Mouse (Mus musculus) urinary bladder, postnatal 25 days (tissue): ENCODE measurements around the gene Gm10203.
"Not testable (repeated sequence)": the region's sequence is repeated elsewhere in the genome, so short reads cannot be mapped to it uniquely, and the experiment has no call there.

Experiments used
- DNase-seq: peaks from one replicate; pipeline ENCODE4 v3.0.0; 2022; ENCODE audit warnings: low spot score

The Gm10203 gene

GRCm38 (mm10) chr6:149129870-149130269 is at the start of gene Gm10203:
Gm10203 (plus strand) TSS chr6:149130170.
- not testable (repeated sequence) for DNase-seq

GRCm38 (mm10) chr6:149092406-149092805 is 37.6 kb upstream of the Gm10203 start:
- DNase-seq = no peak

- DNase-seq = no peak
Observed at GRCm38 (mm10) chr6:149093465-149093864, 36.5 kb upstream of the Gm10203 start.

GRCm38 (mm10) chr6:149094555-149094954 is 35.4 kb upstream of the Gm10203 start:
- no peak for DNase-seq

GRCm38 (mm10) chr6:149095389-149095788 is 34.6 kb upstream of the Gm10203 start:
- no peak for DNase-seq

- DNase-seq = no peak
Observed at GRCm38 (mm10) chr6:149096233-149096632, 33.7 kb upstream of the Gm10203 start.

GRCm38 (mm10) chr6:149097276-149097675 is 32.7 kb upstream of the Gm10203 start:
- no peak for DNase-seq

GRCm38 (mm10) chr6:149098993-149099392 is 31.0 kb upstream of the Gm10203 start:
- no peak for DNase-seq

- peak; percentile 33 for DNase-seq
Observed at GRCm38 (mm10) chr6:149100174-149101075, 29.5 kb upstream of the Gm10203 start.

- DNase-seq = peak; percentile 80
Observed at GRCm38 (mm10) chr6:149101076-149101942, 28.7 kb upstream of the Gm10203 start, which contains the start of gene Dennd5b. Dennd5b (minus strand) TSS chr6:149101680.

GRCm38 (mm10) chr6:149101943-149102243 is 28.1 kb upstream of the Gm10203 start:
- no peak for DNase-seq

- DNase-seq = no peak
Observed at GRCm38 (mm10) chr6:149103451-149103850, 26.5 kb upstream of the Gm10203 start.

- no peak for DNase-seq
Observed at GRCm38 (mm10) chr6:149107615-149108014, 22.4 kb upstream of the Gm10203 start.

- no peak for DNase-seq
Observed at GRCm38 (mm10) chr6:149108909-149109308, 21.1 kb upstream of the Gm10203 start.

GRCm38 (mm10) chr6:149116992-149117391 is 13.0 kb upstream of the Gm10203 start:
- no peak for DNase-seq

- no peak for DNase-seq
Observed at GRCm38 (mm10) chr6:149118935-149119334, 11.0 kb upstream of the Gm10203 start.

- peak; percentile 50 for DNase-seq
Observed at GRCm38 (mm10) chr6:149119853-149120252, 10.1 kb upstream of the Gm10203 start.

- no peak for DNase-seq
Observed at GRCm38 (mm10) chr6:149123042-149123441, 6.9 kb upstream of the Gm10203 start.

- DNase-seq = peak; percentile 17
Observed at GRCm38 (mm10) chr6:149126675-149127074, 3.3 kb upstream of the Gm10203 start.

GRCm38 (mm10) chr6:149131111-149131510 is 1.1 kb downstream of the Gm10203 start:
- no peak for DNase-seq

GRCm38 (mm10) chr6:149132311-149133077 is 2.5 kb downstream of the Gm10203 start:
- peak; percentile 21 for DNase-seq
